Mouse (Mus musculus) limb, embryonic 11.5 days (tissue): Measurements from ENCODE around the gene Lias. TPM values are rescaled to one million over a fixed set of nuclear protein-coding genes. Genes with fewer than 3 reads are reported as not detected.

Experiments used
- ATAC-seq: fragments of 200-750 bp; cut with Nextera tagmentation; 2 replicates; pipeline ENCODE4 v1.8.0; 2017; ENCODE audit warnings: low read depth; ENCODE audit not compliant: insufficient number of reproducible peaks, low FRiP score, low TSS enrichment
- DNase-seq: peaks from one replicate; pipeline ENCODE4 v3.0.0-alpha.2; 2015; ENCODE audit warnings: low spot score
- H3K27ac ChIP-seq: fragments of 300-500 bp; sonication (generic); replicated peaks from 2 replicates; pipeline ENCODE4 v1.5.1; 2014; ENCODE audit warnings: low read depth, mild to moderate bottlenecking, low read length
- H3K27me3 ChIP-seq: fragments of 300-500 bp; sonication (generic); 2 replicates; pipeline ENCODE4 v1.6.1; 2014; ENCODE audit warnings: mild to moderate bottlenecking, low read length, mixed read lengths; ENCODE audit not compliant: control insufficient read depth, insufficient read depth
- H3K36me3 ChIP-seq: fragments of 300-500 bp; sonication (generic); 2 replicates; pipeline ENCODE4 v1.6.1; 2014; ENCODE audit warnings: mild to moderate bottlenecking, low read length, moderate library complexity, mixed read lengths; ENCODE audit not compliant: control insufficient read depth, insufficient read depth
- H3K4me1 ChIP-seq: fragments of 300-500 bp; sonication (generic); 2 replicates; pipeline ENCODE4 v1.6.1; 2014; ENCODE audit warnings: low read length, mixed read lengths; ENCODE audit not compliant: control insufficient read depth, insufficient read depth
- H3K4me2 ChIP-seq: fragments of 300-500 bp; sonication (generic); 2 replicates; pipeline ENCODE4 v1.6.1; 2014; ENCODE audit warnings: low read depth, mild to moderate bottlenecking, moderate library complexity; ENCODE audit not compliant: severe bottlenecking
- H3K4me3 ChIP-seq: fragments of 300-500 bp; sonication (generic); 2 replicates; pipeline ENCODE4 v1.5.1; 2014; ENCODE audit warnings: low read depth, low read length
- H3K9ac ChIP-seq: fragments of 300-500 bp; sonication (generic); 2 replicates; pipeline ENCODE4 v1.6.1; 2014; ENCODE audit warnings: mild to moderate bottlenecking, low read length
- H3K9me3 ChIP-seq: fragments of 300-500 bp; sonication (generic); 2 replicates; pipeline ENCODE4 v1.6.1; 2016; ENCODE audit warnings: low read length; ENCODE audit not compliant: control insufficient read depth
- WGBS: fragments of 180-500 bp; shearing (Covaris S2); extraction: QIAGEN DNeasy Blood & Tissue Kit; methylation state at CpG from one replicate; pipeline ENCODE4 v1.1.7; 2014; 5-methylcytosine and 5-hydroxymethylcytosine counted together
- polyA plus RNA-seq: library from polyadenylated mRNA; unstranded; fragments of >200 nt; fragmentation: Nextera tagmentation; extraction: Ambion mirVana; gene quantifications from 2 replicates; pipeline ENCODE4 v1.2.1, GENCODE M21; 2014

Gene Lias
- polyA plus RNA-seq, 1 experiment from 2014 or later = 72.9 TPM

DNA sequence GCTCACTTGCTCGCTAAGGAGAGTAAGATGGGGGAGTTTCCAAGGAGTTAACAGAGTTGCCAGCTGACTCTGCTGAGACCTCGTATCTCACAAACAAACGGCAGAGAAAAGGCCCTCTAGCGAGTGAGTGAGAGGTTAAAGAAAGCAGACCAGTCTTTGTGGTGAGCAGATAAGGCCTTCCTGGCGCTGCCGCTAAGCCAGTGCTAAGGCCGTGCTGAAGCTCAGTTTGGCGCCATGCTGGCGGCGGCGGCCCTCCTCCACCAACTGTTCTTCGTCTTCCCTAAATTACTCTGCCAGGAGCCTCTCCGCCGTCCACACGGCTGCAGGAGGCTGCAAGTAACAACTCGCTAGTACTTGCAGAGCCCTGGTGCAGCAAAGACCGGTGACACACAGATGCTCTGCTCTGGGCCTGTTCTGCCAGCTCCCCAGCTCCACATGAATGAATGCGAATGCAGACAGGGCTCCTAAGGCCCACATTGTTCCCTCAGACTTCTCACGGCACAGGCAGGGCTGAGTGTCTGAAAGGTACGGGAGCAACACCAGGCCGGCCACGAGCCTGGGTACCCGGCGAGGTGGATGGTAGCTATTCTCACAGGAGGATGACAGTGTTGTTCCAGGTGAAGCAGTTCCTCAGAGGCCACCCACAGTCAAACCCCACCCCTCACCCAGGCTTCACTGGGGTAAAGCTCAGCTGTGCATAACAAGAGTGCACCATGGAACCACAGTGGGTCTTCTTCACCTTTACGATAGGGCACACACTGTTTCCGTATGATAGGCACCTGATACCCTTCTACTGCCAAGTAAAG lies 24.6 kb downstream of the Lias start:
- DNase-seq (peak; percentile 78), ATAC-seq (peak; percentile 67)
- H3K4me3 ChIP-seq = no peak overlapping the region
- peaks cover 6% of the 10 kb centered on the region for H3K36me3 ChIP-seq
- peak overlapping the region; percentile 88 for H3K27ac ChIP-seq
- H3K4me1 ChIP-seq = peaks cover 6% of the 10 kb centered on the region
- H3K27me3 ChIP-seq = no peaks in the 10 kb centered on the region
- 16% methylated on average over 26 of the region's 26 CpGs for WGBS
- H3K9me3 ChIP-seq = no peaks in the 10 kb centered on the region
- peak overlapping the region; percentile 20 for H3K4me2 ChIP-seq
- peak overlapping the region; percentile 61 for H3K9ac ChIP-seq

DNA sequence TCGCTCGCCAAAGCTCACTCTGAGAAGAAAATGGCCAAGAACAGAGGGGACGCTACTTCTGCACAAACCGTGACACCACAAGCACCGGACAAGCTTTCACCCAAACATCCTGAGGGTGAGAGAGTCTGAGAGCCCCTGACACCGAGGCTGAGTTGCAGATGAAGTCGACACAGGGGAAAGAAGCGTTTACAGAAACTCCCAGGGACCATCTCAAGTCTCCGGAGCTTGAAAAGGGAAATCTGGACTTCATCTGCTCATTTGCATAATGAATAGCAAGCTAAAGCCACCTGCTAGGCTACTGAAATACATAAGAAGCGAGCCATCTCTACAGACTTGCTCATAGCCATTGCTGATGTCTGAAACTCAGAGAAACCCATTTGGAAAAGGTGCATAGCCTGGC lies 27.8 kb downstream of the Lias start:
- DNase-seq (no peak), ATAC-seq (no peak)
- Histone ChIP-seq H3K9ac (no peak overlapping the region), H3K4me2 (no peak overlapping the region), H3K36me3 (peaks cover 13% of the 10 kb centered on the region), H3K27me3 (no peaks in the 10 kb centered on the region), H3K27ac (no peak overlapping the region), H3K9me3 (no peaks in the 10 kb centered on the region), H3K4me3 (no peak overlapping the region), H3K4me1 (peaks cover 6% of the 10 kb centered on the region)
- 86% methylated on average over 10 of the region's 10 CpGs for WGBS

DNA sequence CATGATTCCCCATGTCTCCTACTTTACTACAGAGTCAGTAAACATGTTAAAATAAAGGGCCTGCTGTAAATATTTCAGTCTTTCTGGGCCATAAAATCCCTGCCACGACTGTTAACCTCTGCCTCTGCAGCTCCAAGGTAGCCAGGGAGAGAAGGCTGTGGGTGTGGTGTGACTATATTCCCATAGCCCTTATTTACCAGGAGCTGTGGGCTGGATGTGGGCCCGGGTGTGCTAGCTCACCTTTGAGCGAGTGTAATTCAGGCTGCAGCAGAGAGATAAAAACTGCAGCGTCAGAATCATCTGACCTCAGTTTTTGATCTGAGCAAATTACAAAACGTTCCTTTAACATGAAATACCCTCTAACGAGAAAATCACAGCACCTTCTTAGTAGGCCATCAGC lies 29.5 kb downstream of the Lias start:
- no peak overlapping the region for H3K9ac ChIP-seq
- no peak overlapping the region for H3K4me2 ChIP-seq
- H3K4me1 ChIP-seq = peaks cover 5% of the 10 kb centered on the region
- no peaks in the 10 kb centered on the region for H3K9me3 ChIP-seq
- 47% methylated on average over 6 of the region's 6 CpGs for WGBS
- ATAC-seq (no peak), DNase-seq (no peak)
- no peak overlapping the region for H3K27ac ChIP-seq
- peaks cover 13% of the 10 kb centered on the region for H3K36me3 ChIP-seq
- no peak overlapping the region for H3K4me3 ChIP-seq
- H3K27me3 ChIP-seq = no peaks in the 10 kb centered on the region

DNA sequence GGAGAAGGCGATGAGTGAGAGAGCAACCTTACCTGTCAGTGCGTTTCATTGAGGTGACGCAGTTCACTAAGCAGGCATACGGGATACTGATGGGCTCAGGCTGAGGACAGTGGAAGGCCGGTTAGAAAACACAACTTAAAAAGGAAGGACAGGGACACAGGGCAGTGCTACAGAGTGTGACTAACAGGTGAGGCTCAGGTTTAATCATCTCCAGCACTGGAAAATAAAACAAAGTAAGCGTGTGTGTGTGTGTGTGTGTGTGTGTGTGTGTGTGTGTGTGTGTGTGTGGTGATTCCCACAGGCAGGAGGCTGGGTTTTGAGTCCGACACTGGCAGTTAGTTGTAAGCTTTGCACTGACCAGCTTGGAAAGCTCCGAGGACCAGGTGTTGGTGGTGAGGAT lies 31.5 kb downstream of the Lias start:
- ATAC-seq (no peak), DNase-seq (no peak)
- no peak overlapping the region for H3K4me3 ChIP-seq
- H3K36me3 ChIP-seq = peaks cover 8% of the 10 kb centered on the region
- no peak overlapping the region for H3K27ac ChIP-seq
- H3K27me3 ChIP-seq = no peaks in the 10 kb centered on the region
- H3K4me2 ChIP-seq = no peak overlapping the region
- 94% methylated on average over 8 of the region's 8 CpGs for WGBS
- no peaks in the 10 kb centered on the region for H3K9me3 ChIP-seq
- H3K4me1 ChIP-seq = no peaks in the 10 kb centered on the region
- no peak overlapping the region for H3K9ac ChIP-seq

DNA sequence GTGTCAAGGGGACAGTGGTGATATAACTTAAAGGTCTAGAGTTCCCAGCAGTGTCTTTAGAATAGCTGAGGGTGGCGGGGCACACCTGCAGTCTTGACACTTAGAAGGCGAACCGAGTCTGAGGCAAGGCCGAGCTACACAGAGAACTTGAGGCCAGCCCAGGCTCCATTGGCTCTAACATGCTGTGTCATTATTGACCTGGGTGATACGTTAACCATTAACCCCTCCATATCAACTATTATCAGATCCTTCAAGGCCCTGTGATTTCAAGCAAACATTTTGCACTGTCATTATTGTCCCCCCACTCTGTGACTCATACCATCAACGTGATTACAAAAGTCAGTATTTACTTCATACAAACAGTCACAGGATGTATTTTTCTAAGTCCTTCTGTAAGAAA lies 32.9 kb downstream of the Lias start:
- Histone ChIP-seq H3K27me3 (no peaks in the 10 kb centered on the region), H3K27ac (no peak overlapping the region), H3K9ac (no peak overlapping the region), H3K9me3 (no peaks in the 10 kb centered on the region), H3K4me1 (no peaks in the 10 kb centered on the region), H3K36me3 (peaks cover 8% of the 10 kb centered on the region; the same call in 1 of the 2 replicates), H3K4me3 (no peak overlapping the region), H3K4me2 (no peak overlapping the region)
- ATAC-seq = no peak
- WGBS = 90% methylated on average over 6 of the region's 6 CpGs
- no peak for DNase-seq

DNA sequence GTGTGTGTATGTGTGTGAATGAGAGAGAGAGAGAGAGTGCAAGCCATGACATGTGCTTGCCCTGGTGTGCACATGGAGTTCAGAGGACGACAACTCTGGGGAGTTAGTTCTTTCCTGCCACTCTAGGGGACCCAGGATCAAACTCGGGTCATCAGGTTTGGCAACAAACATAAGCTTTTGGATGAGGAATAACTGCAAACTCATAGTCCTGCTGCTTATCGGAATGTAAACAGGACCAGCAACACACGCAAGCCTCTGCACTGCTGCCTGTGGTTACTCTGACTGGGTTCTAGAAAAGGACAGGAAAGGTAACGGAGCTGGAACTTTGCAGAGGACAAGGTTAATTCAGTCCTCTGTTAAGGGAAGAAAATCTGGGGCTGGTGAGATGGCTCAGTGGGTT lies 34.0 kb downstream of the Lias start:
- Histone ChIP-seq H3K4me1 (no peaks in the 10 kb centered on the region), H3K9me3 (no peaks in the 10 kb centered on the region), H3K36me3 (peaks cover 8% of the 10 kb centered on the region; the same call in 1 of the 2 replicates), H3K4me3 (no peak overlapping the region), H3K9ac (no peak overlapping the region), H3K4me2 (no peak overlapping the region), H3K27me3 (no peaks in the 10 kb centered on the region), H3K27ac (no peak overlapping the region)
- 88% methylated on average over 5 of the region's 5 CpGs for WGBS
- DNase-seq = no peak
- no peak for ATAC-seq

DNA sequence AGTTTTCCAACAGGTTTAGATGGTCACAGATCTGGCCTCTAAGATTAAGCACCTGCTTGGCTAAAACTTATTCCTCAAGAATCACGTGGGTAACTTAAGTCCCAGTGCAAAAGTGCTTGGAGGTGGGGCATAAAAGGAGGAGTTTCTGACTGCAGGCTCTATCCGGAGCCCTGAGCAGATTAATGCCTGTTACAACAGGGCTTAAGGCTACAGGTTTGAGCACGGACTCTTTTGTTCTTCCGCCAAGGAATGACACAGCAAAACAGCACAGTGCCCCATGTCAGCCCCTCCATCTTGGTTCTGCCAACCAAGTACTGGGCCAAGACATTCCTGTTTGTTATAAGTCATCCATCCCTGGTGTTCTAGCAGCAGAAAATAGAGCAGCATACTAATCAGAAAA lies 37.0 kb downstream of the Lias start:
- DNase-seq (no peak), ATAC-seq (no peak)
- H3K9me3 ChIP-seq = no peaks in the 10 kb centered on the region
- H3K27ac ChIP-seq = no peak overlapping the region
- H3K4me2 ChIP-seq = no peak overlapping the region
- H3K9ac ChIP-seq = no peak overlapping the region
- no peaks in the 10 kb centered on the region for H3K27me3 ChIP-seq
- no peaks in the 10 kb centered on the region for H3K4me1 ChIP-seq
- H3K4me3 ChIP-seq = no peak overlapping the region
- 54% methylated on average over 4 of the region's 4 CpGs for WGBS
- H3K36me3 ChIP-seq = peaks cover 2% of the 10 kb centered on the region; the same call in 1 of the 2 replicates

DNA sequence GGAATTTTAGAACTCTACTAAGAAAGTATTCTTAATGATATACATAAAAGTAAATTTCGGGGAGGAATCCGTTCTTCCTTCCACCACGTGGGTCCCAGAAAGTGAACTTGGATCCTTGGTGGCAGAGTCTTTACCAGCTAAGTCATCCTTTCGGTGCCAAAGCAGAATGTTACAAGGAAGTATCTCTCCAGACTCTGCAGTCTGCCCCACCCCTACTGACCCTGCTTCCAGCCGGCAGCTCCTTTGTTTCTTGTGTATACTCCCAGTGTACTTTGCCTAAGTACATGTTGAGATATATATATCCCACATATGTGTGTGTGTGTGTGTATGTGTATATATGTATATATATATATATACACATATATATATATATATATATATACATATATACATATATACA lies 38.1 kb downstream of the Lias start:
- Histone ChIP-seq H3K9me3 (no peaks in the 10 kb centered on the region), H3K27ac (no peak overlapping the region), H3K4me1 (0 out of 2 replicates have a peak, but pooled peaks cover 2% of the 10 kb centered on the region), H3K9ac (no peak overlapping the region), H3K4me2 (no peak overlapping the region), H3K27me3 (no peaks in the 10 kb centered on the region), H3K4me3 (no peak overlapping the region), H3K36me3 (no peaks in the 10 kb centered on the region)
- ATAC-seq = no peak
- DNase-seq = no peak
- 87% methylated on average over 5 of the region's 5 CpGs for WGBS
